In the genomic region with DNA sequence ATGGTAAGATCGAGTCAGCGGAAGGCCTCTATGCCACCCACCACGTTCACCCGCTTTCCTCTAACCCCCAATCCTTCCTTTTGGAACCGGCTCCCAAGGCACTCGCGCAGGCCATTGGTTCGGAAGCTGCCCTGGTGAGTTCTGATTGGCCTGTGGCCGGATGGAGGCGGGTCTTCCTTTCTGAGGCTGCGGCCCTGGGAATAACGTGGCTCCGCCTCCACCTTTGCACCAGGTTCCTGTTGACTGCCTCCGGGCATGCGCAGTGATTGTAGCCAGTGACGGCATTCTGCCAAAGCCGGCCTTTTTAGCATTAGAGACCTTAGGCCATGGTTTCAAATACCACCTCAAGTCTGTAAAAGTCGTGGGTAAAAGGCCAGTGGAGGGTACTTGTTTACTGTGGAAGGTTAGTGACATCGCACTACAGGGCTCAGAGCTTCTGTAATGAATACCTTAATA, we compare ENCODE assay signal across 8 mouse cellular contexts. TPM values are rescaled to one million over a fixed set of nuclear protein-coding genes. Genes with fewer than 3 reads are reported as not detected.
DNase-seq lines count a peak whose midpoint lies in the region; ATAC-seq and TF ChIP-seq lines count a peak whose summit lies in the region.

No protein-coding gene starts in this region.

- peak overlapping the region; percentile 76 for H3K4me3 ChIP-seq in ES-Bruce4 (ENCODE audit: low read depth, low read length)
- peak overlapping the region; percentile 29 for H3K4me3 ChIP-seq in forebrain, embryonic 13.5 days
- H3K4me3 ChIP-seq in liver, postnatal 0 days (ENCODE audit: low read depth, low read length), result no peak overlapping the region
- H3K4me3 ChIP-seq in neural tube, embryonic 14.5 days (ENCODE audit: low read depth, low read length), result peak overlapping the region; percentile 20; the same call in 1 of the 2 replicates

- no peak for TF ChIP-seq EP300 in ES-Bruce4 (IDR thresholded peaks at IDR 0.05; ENCODE audit: insufficient read depth, low read depth, low read length)
- TF ChIP-seq EP300 in liver, postnatal 0 days (IDR thresholded peaks at IDR 0.05; ENCODE audit: low read depth), result no peak

- peak overlapping the region; percentile 52; the same call in 1 of the 2 replicates for H3K27ac ChIP-seq in ES-Bruce4 (ENCODE audit: insufficient read depth, low read length)
- no peak overlapping the region for H3K27ac ChIP-seq in forebrain, embryonic 13.5 days
- H3K27ac ChIP-seq in liver, postnatal 0 days (ENCODE audit: low read depth), result peak overlapping the region; percentile 85
- peak overlapping the region; percentile 57; the same call in 1 of the 2 replicates for H3K27ac ChIP-seq in neural tube, embryonic 14.5 days (ENCODE audit: low read depth, low read length)

- H3K4me2 ChIP-seq in forebrain, embryonic 13.5 days, result peak overlapping the region; percentile 45
- H3K4me2 ChIP-seq in liver, postnatal 0 days (ENCODE audit: low read depth, low read length), result peak overlapping the region; percentile 47
- peak overlapping the region; percentile 33; the same call in 1 of the 2 replicates for H3K4me2 ChIP-seq in neural tube, embryonic 14.5 days (ENCODE audit: low read depth, low read length)

- intact Hi-C loops in heart, postnatal 10 days (cut with DNase I), result no loop called here

- no peaks in the 10 kb centered on the region for H3K36me3 ChIP-seq in ES-Bruce4 (ENCODE audit: control insufficient read depth, insufficient read depth, low read length, poor library complexity, severe bottlenecking)
- no peaks in the 10 kb centered on the region for H3K36me3 ChIP-seq in forebrain, embryonic 13.5 days (ENCODE audit: poor library complexity, severe bottlenecking)
- H3K36me3 ChIP-seq in liver, postnatal 0 days (replicated peaks; ENCODE audit: insufficient read depth, low read length), result no peaks in the 10 kb centered on the region
- H3K36me3 ChIP-seq in neural tube, embryonic 14.5 days (ENCODE audit: control insufficient read depth, insufficient read depth, low read length), result no peaks in the 10 kb centered on the region

- 23% methylated on average over 18 of the region's 19 CpGs for WGBS in forebrain, embryonic 13.5 days
- WGBS in large intestine, adult 2 months, result 21% methylated on average over 19 of the region's 19 CpGs
- WGBS in liver, postnatal 0 days (ENCODE audit: insufficient replicate concordance), result 15% methylated on average over 19 of the region's 19 CpGs
- WGBS in neural tube, embryonic 14.5 days, result 15% methylated on average over 14 of the region's 19 CpGs

- ATAC-seq in cerebellum, adult (ENCODE audit: insufficient number of reproducible peaks, low FRiP score, low TSS enrichment), result peak; percentile 98
- peak; percentile 94 for ATAC-seq in forebrain, embryonic 13.5 days
- peak; percentile 97 for ATAC-seq in liver, postnatal 0 days
- peak; percentile 94 for ATAC-seq in neural tube, embryonic 14.5 days (ENCODE audit: low read depth)

- H3K9me3 ChIP-seq in ES-Bruce4 (replicated peaks; ENCODE audit: control insufficient read depth, insufficient read depth, low read length, poor library complexity, severe bottlenecking), result no peaks in the 10 kb centered on the region
- no peaks in the 10 kb centered on the region for H3K9me3 ChIP-seq in forebrain, embryonic 13.5 days (replicated peaks)
- H3K9me3 ChIP-seq in liver, postnatal 0 days (ENCODE audit: low read length), result no peaks in the 10 kb centered on the region
- H3K9me3 ChIP-seq in neural tube, embryonic 14.5 days (ENCODE audit: control insufficient read depth, low read length), result no peaks in the 10 kb centered on the region

- TF ChIP-seq CTCF in ES-Bruce4 (IDR thresholded peaks at IDR 0.05; ENCODE audit: low read depth, low read length), result no peak
- TF ChIP-seq CTCF in liver, postnatal 0 days (IDR thresholded peaks at IDR 0.05; ENCODE audit: low read depth), result no peak

- TF ChIP-seq POLR2A in ES-Bruce4 (IDR thresholded peaks at IDR 0.05; ENCODE audit: insufficient read depth, low read length), result no peak

- DNase-seq in heart, postnatal 10 days, result peak; percentile 96 to 97
- peak; percentile 74 for DNase-seq in large intestine, adult 2 months (ENCODE audit: low read depth, low spot score)
- DNase-seq in liver, postnatal 0 days, result peak; percentile 94
- peak; percentile 96 for DNase-seq in testis, postnatal 10 days (ENCODE audit: low spot score)

- H3K27me3 ChIP-seq in ES-Bruce4 (ENCODE audit: control insufficient read depth, insufficient read depth, low read length, poor library complexity, severe bottlenecking), result no peaks in the 10 kb centered on the region
- H3K27me3 ChIP-seq in forebrain, embryonic 13.5 days, result no peaks in the 10 kb centered on the region
- no peaks in the 10 kb centered on the region for H3K27me3 ChIP-seq in liver, postnatal 0 days (ENCODE audit: insufficient read depth, low read length)
- no peaks in the 10 kb centered on the region for H3K27me3 ChIP-seq in neural tube, embryonic 14.5 days (ENCODE audit: control insufficient read depth, insufficient read depth, low read length)

- no peaks in the 10 kb centered on the region for H3K4me1 ChIP-seq in ES-Bruce4 (ENCODE audit: control insufficient read depth, insufficient read depth, low read length)
- H3K4me1 ChIP-seq in forebrain, embryonic 13.5 days, result peaks cover 7% of the 10 kb centered on the region; the same call in 1 of the 2 replicates
- no peaks in the 10 kb centered on the region for H3K4me1 ChIP-seq in liver, postnatal 0 days (ENCODE audit: insufficient read depth)
- H3K4me1 ChIP-seq in neural tube, embryonic 14.5 days (ENCODE audit: control insufficient read depth, insufficient read depth, low read length), result no peaks in the 10 kb centered on the region

- peak overlapping the region; percentile 65 for H3K9ac ChIP-seq in ES-Bruce4 (ENCODE audit: low read depth, poor library complexity, severe bottlenecking)
- H3K9ac ChIP-seq in forebrain, embryonic 13.5 days, result 0 out of 2 replicates have a peak overlapping the region, but pooled peaks have one; percentile 16
- 0 out of 2 replicates have a peak overlapping the region, but pooled peaks have one; percentile 44 for H3K9ac ChIP-seq in liver, postnatal 0 days (replicated peaks)
- H3K9ac ChIP-seq in neural tube, embryonic 14.5 days (replicated peaks; ENCODE audit: low read depth, low read length), result no peak overlapping the region

RNA-seq across cellular contexts. Expression of a gene that starts 6.5 kb away (rescaled TPM):
- polyA plus RNA-seq in ES-Bruce4 (2011; ENCODE audit: insufficient read depth, insufficient read length, low read depth, missing spikeins), result 0.62 and 0.66 TPM in 2 replicates
- 0.10 TPM in 1 of 2 replicates, not detected in the other for polyA plus RNA-seq in forebrain, embryonic 13.5 days (2015; fragmentation: Nextera tagmentation; extraction: Ambion mirVana)
- 1 to 10 TPM; 2.3 to 3.0 TPM for total RNA-seq in heart, postnatal 10 days (2021)
- polyA plus RNA-seq in large intestine, adult 2 months (2012; rRNA removed), result 5.3 and 7.2 TPM in 2 replicates
- polyA plus RNA-seq in liver, postnatal 0 days (2015; fragmentation: Nextera tagmentation; extraction: Ambion mirVana), result 2.4 and 2.9 TPM in 2 replicates
- polyA plus RNA-seq in neural tube, embryonic 14.5 days (2014; fragmentation: Nextera tagmentation; extraction: Ambion mirVana), result 0.12 and 0.28 TPM in 2 replicates

RNA-seq across cellular contexts. Expression of a gene that starts 22.3 kb away (rescaled TPM):
- polyA plus RNA-seq in ES-Bruce4 (2011; ENCODE audit: insufficient read depth, insufficient read length, low read depth, missing spikeins), result 35.4 and 35.9 TPM in 2 replicates
- 62.3 and 72.1 TPM in 2 replicates for polyA plus RNA-seq in forebrain, embryonic 13.5 days (2015; fragmentation: Nextera tagmentation; extraction: Ambion mirVana)
- 1 to 10 TPM; 8.3 to 8.8 TPM for total RNA-seq in heart, postnatal 10 days (2021)
- polyA plus RNA-seq in large intestine, adult 2 months (2012; rRNA removed), result 19.4 and 22.3 TPM in 2 replicates
- 13.9 and 15.8 TPM in 2 replicates for polyA plus RNA-seq in liver, postnatal 0 days (2015; fragmentation: Nextera tagmentation; extraction: Ambion mirVana)
- 37.2 and 38.2 TPM in 2 replicates for polyA plus RNA-seq in neural tube, embryonic 14.5 days (2014; fragmentation: Nextera tagmentation; extraction: Ambion mirVana)

RNA-seq across cellular contexts. Expression of a gene that starts 35.9 kb away (rescaled TPM):
- 8.7 and 11.2 TPM in 2 replicates for polyA plus RNA-seq in ES-Bruce4 (2011; ENCODE audit: insufficient read depth, insufficient read length, low read depth, missing spikeins)
- 36.2 and 43.6 TPM in 2 replicates for polyA plus RNA-seq in forebrain, embryonic 13.5 days (2015; fragmentation: Nextera tagmentation; extraction: Ambion mirVana)
- 10 to 100 TPM; 79.1 to 79.3 TPM for total RNA-seq in heart, postnatal 10 days (2021)
- 38.4 and 74.3 TPM in 2 replicates for polyA plus RNA-seq in large intestine, adult 2 months (2012; rRNA removed)
- polyA plus RNA-seq in liver, postnatal 0 days (2015; fragmentation: Nextera tagmentation; extraction: Ambion mirVana), result 4.6 and 5.6 TPM in 2 replicates
- 63.7 and 66.9 TPM in 2 replicates for polyA plus RNA-seq in neural tube, embryonic 14.5 days (2014; fragmentation: Nextera tagmentation; extraction: Ambion mirVana)

RNA-seq across cellular contexts. Expression of a gene that starts 48.9 kb away (rescaled TPM):
- 421 and 458 TPM in 2 replicates for polyA plus RNA-seq in ES-Bruce4 (2011; ENCODE audit: insufficient read depth, insufficient read length, low read depth, missing spikeins)
- polyA plus RNA-seq in forebrain, embryonic 13.5 days (2015; fragmentation: Nextera tagmentation; extraction: Ambion mirVana), result 483 and 515 TPM in 2 replicates
- total RNA-seq in heart, postnatal 10 days (2021), result 100 to 1,000 TPM; 341 to 398 TPM
- 76.6 and 101 TPM in 2 replicates for polyA plus RNA-seq in large intestine, adult 2 months (2012; rRNA removed)
- polyA plus RNA-seq in liver, postnatal 0 days (2015; fragmentation: Nextera tagmentation; extraction: Ambion mirVana), result 413 and 415 TPM in 2 replicates
- 379 and 383 TPM in 2 replicates for polyA plus RNA-seq in neural tube, embryonic 14.5 days (2014; fragmentation: Nextera tagmentation; extraction: Ambion mirVana)
